Mouse (Mus musculus) MEL (cell line): ENCODE measurements around the gene Wdr5. TPM values are rescaled to one million over a fixed set of nuclear protein-coding genes. Genes with fewer than 3 reads are reported as not detected.
A peak's percentile ranks its signal among the peaks of the same experiment; 100 is the strongest.

Source experiments
- DNase-seq: peaks from one replicate; pipeline ENCODE4 v3.0.0; 2011; ENCODE audit warnings: low read depth, low spot score
- H3K27ac ChIP-seq: 2 replicates; pipeline ENCODE4 v1.5.1; 2012; ENCODE audit warnings: low read depth, mild to moderate bottlenecking, control low read depth, low read length, moderate library complexity; ENCODE audit not compliant: control insufficient read depth
- H3K27me3 ChIP-seq, 2 experiments: fragments of 150-350 bp in 1 of 2; sonication (generic) in 1 of 2; 2 replicates each; pipeline ENCODE4 v1.6.1; 2012; ENCODE audit warnings: low read length in 2 of 2, mild to moderate bottlenecking in 2 of 2, improper control_type of control experiment in 1 of 2, moderate library complexity in 1 of 2; ENCODE audit not compliant: insufficient read depth in 2 of 2, control insufficient read depth in 1 of 2
- H3K36me3 ChIP-seq, 2 experiments: 2 replicates each; pipeline ENCODE4 v1.6.1; 2012 to 2014; ENCODE audit warnings: low read length in 2 of 2, improper control_type of control experiment in 1 of 2, inconsistent platforms in 1 of 2, mild to moderate bottlenecking in 1 of 2; ENCODE audit not compliant: insufficient read depth in 2 of 2, control insufficient read depth in 1 of 2
- H3K4me1 ChIP-seq, 2 experiments: fragments of 150-350 bp in 1 of 2; sonication (generic) in 1 of 2; 2 replicates each; pipeline ENCODE4 v1.6.1; 2012; ENCODE audit warnings: low read length in 2 of 2, improper control_type of control experiment in 1 of 2, mild to moderate bottlenecking in 1 of 2; ENCODE audit not compliant: insufficient read depth in 2 of 2, control insufficient read depth in 1 of 2
- H3K4me3 ChIP-seq, 2 experiments: fragments of 150-350 bp in 1 of 2; sonication (generic) in 1 of 2; 2 replicates each; pipeline ENCODE4 v1.5.1; 2012; ENCODE audit warnings: low read depth in 2 of 2, low read length in 2 of 2, mild to moderate bottlenecking in 2 of 2, moderate library complexity in 2 of 2, control low read depth in 1 of 2, improper control_type of control experiment in 1 of 2; ENCODE audit not compliant: control insufficient read depth in 1 of 2, insufficient read depth in 1 of 2
- H3K79me2 ChIP-seq: 2 replicates; pipeline ENCODE4 v1.6.1; 2012; ENCODE audit warnings: mild to moderate bottlenecking, low read length, moderate library complexity; ENCODE audit not compliant: control insufficient read depth, poor library complexity, insufficient read depth
- H3K9ac ChIP-seq: 2 replicates; pipeline ENCODE4 v1.6.1; 2012; ENCODE audit warnings: low read depth, mild to moderate bottlenecking, control low read depth, low read length, moderate library complexity; ENCODE audit not compliant: control insufficient read depth, poor library complexity, severe bottlenecking
- H3K9me3 ChIP-seq: fragments of 150-350 bp; sonication (generic); replicated peaks from 2 replicates; pipeline ENCODE4 v1.6.1; 2012; ENCODE audit warnings: mild to moderate bottlenecking, low read length, improper control_type of control experiment, moderate library complexity; ENCODE audit not compliant: insufficient read depth
- EP300 ChIP-seq, 2 experiments: IDR thresholded peaks; 2 replicates each; pipeline ENCODE4 v1.6.1; 2011; ENCODE audit warnings: improper control_type of control experiment in 2 of 2, low read length in 2 of 2, low read depth in 1 of 2, mild to moderate bottlenecking in 1 of 2
- GABPA ChIP-seq: IDR thresholded peaks from 2 replicates; pipeline ENCODE4 v1.6.1; 2012; ENCODE audit warnings: low read depth, mild to moderate bottlenecking, inconsistent platforms, low read length, improper control_type of control experiment, moderate library complexity
- HCFC1 ChIP-seq: IDR thresholded peaks from 2 replicates; pipeline ENCODE4 v1.6.1; 2012; ENCODE audit warnings: low read depth, mild to moderate bottlenecking, inconsistent platforms, low read length, improper control_type of control experiment, moderate library complexity
- MAX ChIP-seq: IDR thresholded peaks from 2 replicates; pipeline ENCODE4 v1.6.1; 2011; ENCODE audit warnings: low read length, improper control_type of control experiment
- MAZ ChIP-seq: IDR thresholded peaks from 2 replicates; pipeline ENCODE4 v1.6.1; 2012; ENCODE audit warnings: low read depth, mild to moderate bottlenecking, inconsistent platforms, low read length, improper control_type of control experiment
- MXI1 ChIP-seq: IDR thresholded peaks from 2 replicates; pipeline ENCODE4 v1.6.1; 2011; ENCODE audit warnings: mild to moderate bottlenecking, low read depth, low read length, improper control_type of control experiment
- MYC ChIP-seq: IDR thresholded peaks from 2 replicates; pipeline ENCODE4 v1.6.1; 2011; ENCODE audit warnings: low read depth, mild to moderate bottlenecking, low read length, improper control_type of control experiment, moderate library complexity
- NELFE ChIP-seq: IDR thresholded peaks from 2 replicates; pipeline ENCODE4 v1.6.1; 2011; ENCODE audit warnings: low read depth, low read length, improper control_type of control experiment
- POLR2A ChIP-seq, 2 experiments: IDR thresholded peaks; 2 replicates each; pipeline ENCODE4 v1.6.1; 2011 to 2012; ENCODE audit warnings: low read length in 2 of 2, mild to moderate bottlenecking in 2 of 2, control low read depth in 1 of 2, improper control_type of control experiment in 1 of 2, low read depth in 1 of 2, moderate library complexity in 1 of 2; ENCODE audit not compliant: control insufficient read depth in 1 of 2, insufficient read depth in 1 of 2, poor library complexity in 1 of 2
- POLR2AphosphoS2 ChIP-seq: IDR thresholded peaks from 2 replicates; pipeline ENCODE4 v1.6.1; 2011; ENCODE audit warnings: low read length, improper control_type of control experiment
- POLR2AphosphoS5 ChIP-seq: IDR thresholded peaks from 2 replicates; pipeline ENCODE4 v1.6.1; 2012; ENCODE audit warnings: low read depth, borderline replicate concordance, mild to moderate bottlenecking, inconsistent platforms, low read length, moderate library complexity, mixed read lengths
- RAD21 ChIP-seq: IDR thresholded peaks from 2 replicates; pipeline ENCODE4 v1.6.1; 2011; ENCODE audit warnings: mild to moderate bottlenecking, low read depth, low read length, improper control_type of control experiment
- RCOR1 ChIP-seq: IDR thresholded peaks from 2 replicates; pipeline ENCODE4 v1.6.1; 2012; ENCODE audit warnings: low read depth, mild to moderate bottlenecking, inconsistent platforms, low read length, improper control_type of control experiment
- SMC3 ChIP-seq: IDR thresholded peaks from 2 replicates; pipeline ENCODE4 v1.6.1; 2011; ENCODE audit warnings: low read depth, low read length, improper control_type of control experiment
- TAL1 ChIP-seq: IDR thresholded peaks from 2 replicates; pipeline ENCODE4 v1.6.1; 2012; ENCODE audit warnings: mild to moderate bottlenecking, inconsistent platforms, low read length, moderate library complexity, mixed read lengths
- TCF12 ChIP-seq: IDR thresholded peaks from 2 replicates; pipeline ENCODE4 v1.6.1; 2014; ENCODE audit warnings: low read depth, mild to moderate bottlenecking, inconsistent platforms, low read length, improper control_type of control experiment, moderate library complexity
- UBTF ChIP-seq: IDR thresholded peaks from 2 replicates; pipeline ENCODE4 v1.6.1; 2012; ENCODE audit warnings: low read depth, mild to moderate bottlenecking, inconsistent platforms, low read length, improper control_type of control experiment, moderate library complexity, borderline replicate concordance; ENCODE audit not compliant: insufficient read depth
- USF1 ChIP-seq: IDR thresholded peaks from 2 replicates; pipeline ENCODE4 v1.6.1; 2014; ENCODE audit warnings: low read depth, mild to moderate bottlenecking, inconsistent platforms, low read length, improper control_type of control experiment, moderate library complexity
- USF2 ChIP-seq, 2 experiments: IDR thresholded peaks; 2 replicates each; pipeline ENCODE4 v1.6.1; 2011 to 2012; ENCODE audit warnings: improper control_type of control experiment in 2 of 2, low read length in 2 of 2, borderline replicate concordance in 1 of 2, inconsistent platforms in 1 of 2, low read depth in 1 of 2, mild to moderate bottlenecking in 1 of 2; ENCODE audit not compliant: insufficient read depth in 1 of 2
- ZC3H11A ChIP-seq: IDR thresholded peaks from 2 replicates; pipeline ENCODE4 v1.6.1; 2012; ENCODE audit warnings: low read depth, mild to moderate bottlenecking, inconsistent platforms, low read length, improper control_type of control experiment
- ZMIZ1 ChIP-seq: IDR thresholded peaks from 2 replicates; pipeline ENCODE4 v1.6.1; 2012; ENCODE audit warnings: low read depth, mild to moderate bottlenecking, inconsistent platforms, low read length, improper control_type of control experiment, moderate library complexity
- polyA plus RNA-seq, 2 experiments: library from polyadenylated mRNA; stranded (reverse) in 1 of 2; unstranded in 1 of 2; fragments of >175 nt in 1 of 2; fragments of >200 nt in 1 of 2; gene quantifications; 2 replicates each; pipeline versions ENCODE4 v1.2.1 to v1.2.4; 2012; ENCODE audit warnings: low replicate concordance in 2 of 2, low read depth in 1 of 2; ENCODE audit not compliant: insufficient read length in 2 of 2, insufficient read depth in 1 of 2, missing spikeins in 1 of 2
- total RNA-seq: library from RNA; depleted of rRNA; stranded (reverse); fragments of 300-350 nt; gene quantifications from 2 replicates; pipeline ENCODE4 v1.2.3, GENCODE M21; 2012

The Wdr5 gene
- total and polyA plus RNA-seq, 3 experiments = 78.3 to 96.9 TPM; not detected in 1

GRCm38 (mm10) chr2:27540515-27540836 lies 25.5 kb downstream of the Wdr5 start:
- Histone ChIP-seq H3K36me3 (peaks cover 0 to 8% of the 10 kb centered on the region in 2 experiments; a peak in 2 of 4 replicates), H3K27ac (peak overlapping the region; percentile 82), H3K4me1 (peaks cover 0 to 15% of the 10 kb centered on the region in 2 experiments; a peak in 2 of 4 replicates), H3K9ac (peak overlapping the region; percentile 72), H3K27me3 (no peaks in the 10 kb centered on the region), H3K4me3 (peak overlapping the region; percentile 24 to 50), H3K9me3 (no peaks in the 10 kb centered on the region), H3K79me2 (no peaks in the 10 kb centered on the region; the same call in 1 of the 2 replicates)
- TF ChIP-seq ZMIZ1 (no peak), MAX (peak; percentile 3; the same call in 1 of the 2 replicates), MXI1 (peak; percentile 70; the same call in 1 of the 2 replicates), SMC3 (no peak), POLR2AphosphoS2 (peak; percentile 93; the same call in 1 of the 2 replicates)
- DNase-seq = no peak

GRCm38 (mm10) chr2:27541225-27541624 lies 26.3 kb downstream of the Wdr5 start:
- H3K4me3 ChIP-seq = peak overlapping the region in 1 of 2 experiments; percentile 50; a peak in 1 of 4 replicates
- TF ChIP-seq MYC (no peak), HCFC1 (no peak), EP300 (IDR thresholded peaks at IDR 0.05; ENCODE audit: low read depth in 1 of 2, low read length in 2 of 2) (no peak), UBTF (no peak), TCF12 (no peak), TAL1 (no peak), ZC3H11A (no peak), NELFE (no peak), RCOR1 (no peak), GABPA (no peak), MAZ (no peak), POLR2AphosphoS5 (no peak), POLR2A (IDR thresholded peaks at IDR 0.05; ENCODE audit: control insufficient read depth in 1 of 2, insufficient read depth in 1 of 2, low read depth in 1 of 2, low read length in 2 of 2, poor library complexity in 1 of 2) (no peak), USF2 (IDR thresholded peaks at IDR 0.05; ENCODE audit: borderline replicate concordance in 1 of 2, insufficient read depth in 1 of 2, low read depth in 1 of 2, low read length in 2 of 2) (no peak), USF1 (no peak), MAX (no peak), RAD21 (no peak)
- peaks cover 0 to 15% of the 10 kb centered on the region in 2 experiments; a peak in 2 of 4 replicates for H3K4me1 ChIP-seq
- H3K9me3 ChIP-seq = no peaks in the 10 kb centered on the region
- no peak overlapping the region for H3K27ac ChIP-seq
- H3K27me3 ChIP-seq = no peaks in the 10 kb centered on the region
- no peaks in the 10 kb centered on the region; the same call in 1 of the 2 replicates for H3K79me2 ChIP-seq
- H3K36me3 ChIP-seq = peaks cover 0 to 8% of the 10 kb centered on the region in 2 experiments; a peak in 2 of 4 replicates
- DNase-seq = no peak
- H3K9ac ChIP-seq = peak overlapping the region; percentile 72
